Mouse (Mus musculus) liver, adult 2 months (tissue): ENCODE results near the gene Cnpy3. TPM values are rescaled to one million over a fixed set of nuclear protein-coding genes. Genes with fewer than 3 reads are reported as not detected.

Experiments used
- DNase-seq: peaks from one replicate; pipeline ENCODE4 v3.0.0-alpha.2; 2011; ENCODE audit warnings: low read depth, low spot score; ENCODE audit errors: extremely low read depth
- H3K27ac ChIP-seq: fragments of 200-500 bp; replicated peaks from 2 replicates; pipeline ENCODE4 v1.5.1; 2012; ENCODE audit warnings: low read depth, mild to moderate bottlenecking, control low read depth, inconsistent platforms, low read length; ENCODE audit not compliant: insufficient read depth
- H3K27me3 ChIP-seq: fragments of 200-500 bp; 2 replicates; pipeline ENCODE4 v1.6.1; 2012; ENCODE audit warnings: mild to moderate bottlenecking, moderate library complexity, low read length, inconsistent platforms; ENCODE audit not compliant: control insufficient read depth, insufficient read depth
- H3K36me3 ChIP-seq: fragments of 200-500 bp; 2 replicates; pipeline ENCODE4 v1.6.1; 2012; ENCODE audit warnings: low read length, inconsistent platforms; ENCODE audit not compliant: control insufficient read depth, insufficient read depth
- H3K4me1 ChIP-seq: fragments of 200-500 bp; 2 replicates; pipeline ENCODE4 v1.6.1; 2011; ENCODE audit warnings: low read length; ENCODE audit not compliant: control insufficient read depth, insufficient read depth
- H3K4me3 ChIP-seq: fragments of 200-500 bp; 2 replicates; pipeline ENCODE4 v1.5.1; 2011; ENCODE audit warnings: low read depth, mild to moderate bottlenecking, control low read depth, low read length, moderate library complexity; ENCODE audit not compliant: insufficient read depth
- H3K79me2 ChIP-seq: fragments of 200-500 bp; 2 replicates; pipeline ENCODE4 v1.6.1; 2012; ENCODE audit warnings: inconsistent platforms, mild to moderate bottlenecking, low read length, moderate library complexity; ENCODE audit not compliant: control insufficient read depth, insufficient read depth
- H3K9ac ChIP-seq: fragments of 200-500 bp; 2 replicates; pipeline ENCODE4 v1.6.1; 2012; ENCODE audit warnings: low read depth, mild to moderate bottlenecking, control low read depth, inconsistent platforms, low read length
- CTCF ChIP-seq: fragments of 200-500 bp; IDR thresholded peaks from 2 replicates; pipeline ENCODE4 v1.5.1; 2011; ENCODE audit warnings: low read depth, low read length, control low read depth
- POLR2A ChIP-seq: fragments of 200-500 bp; IDR thresholded peaks from 2 replicates; pipeline ENCODE4 v1.6.1; 2011; ENCODE audit warnings: low read length, control low read depth; ENCODE audit not compliant: insufficient read depth; ENCODE audit errors: extremely low read depth
- WGBS: fragments of 180-500 bp; shearing (Covaris S2); methylation state at CpG from one replicate; pipeline ENCODE4 v1.1.7; 2018; 5-methylcytosine and 5-hydroxymethylcytosine counted together
- polyA plus RNA-seq: library from polyadenylated mRNA; depleted of rRNA; stranded (reverse); fragments of >200 nt; gene quantifications from 2 replicates; pipeline ENCODE4 v1.2.3, GENCODE M21; 2012
- total RNA-seq: library from RNA; depleted of rRNA; stranded (reverse); fragments of >200 nt; gene quantifications from 2 replicates; pipeline ENCODE4 v1.2.3, GENCODE M21; 2014

Cnpy3 gene
- total and polyA plus RNA-seq, 2 experiments = 28.6 to 40.7 TPM

DNA sequence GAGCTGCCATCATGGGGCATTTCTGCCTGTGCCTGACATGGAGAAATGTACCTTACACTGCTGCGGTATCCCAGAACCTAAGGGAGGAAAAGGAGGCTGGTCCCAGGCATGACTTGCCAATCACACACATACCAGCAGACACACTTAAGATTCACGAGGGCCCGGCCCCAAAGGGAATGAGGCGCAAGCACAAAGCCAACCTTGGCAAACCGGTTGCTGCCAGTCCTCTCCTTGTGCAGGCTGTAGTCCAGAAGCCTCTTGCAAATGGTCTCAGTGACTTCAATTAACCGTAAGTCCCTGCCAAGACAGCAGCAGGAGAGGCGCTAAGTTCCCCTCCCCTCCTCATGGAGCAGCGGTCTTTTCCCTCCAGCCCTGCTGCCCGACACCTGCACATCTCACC lies 9.0 kb downstream of the Cnpy3 start:
- H3K27ac ChIP-seq = no peak overlapping the region
- no peak for TF ChIP-seq CTCF
- TF ChIP-seq POLR2A = no peak
- no peak for DNase-seq
- H3K4me1 ChIP-seq = no peaks in the 10 kb centered on the region
- peaks cover 4% of the 10 kb centered on the region; the same call in 1 of the 2 replicates for H3K79me2 ChIP-seq
- no peak overlapping the region for H3K4me3 ChIP-seq
- H3K27me3 ChIP-seq = no peaks in the 10 kb centered on the region
- H3K9ac ChIP-seq = no peak overlapping the region
- peaks cover 14% of the 10 kb centered on the region for H3K36me3 ChIP-seq
- 93% methylated on average over 9 of the region's 9 CpGs for WGBS

DNA sequence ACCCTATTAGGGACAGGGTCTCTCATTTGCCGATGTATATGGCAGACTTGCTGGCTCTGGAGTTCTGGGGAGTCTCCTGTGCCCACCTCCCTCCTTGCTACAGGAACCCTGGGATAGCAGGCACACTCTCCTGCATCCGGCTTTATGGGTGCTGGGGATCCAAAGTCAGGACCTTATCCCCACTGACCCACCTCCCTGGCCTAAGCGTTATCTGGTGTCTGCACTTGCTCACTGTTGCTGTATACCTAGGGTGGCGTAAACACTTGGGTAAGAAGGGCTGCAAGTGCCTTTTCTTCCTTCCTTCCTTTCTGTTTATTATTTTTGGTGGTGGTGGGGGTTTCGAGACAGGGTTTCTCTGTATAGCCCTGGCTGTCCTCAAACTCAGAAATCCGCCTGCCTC lies 10.7 kb downstream of the Cnpy3 start:
- H3K4me1 ChIP-seq = peaks cover 2% of the 10 kb centered on the region
- no peaks in the 10 kb centered on the region; the same call in 1 of the 2 replicates for H3K79me2 ChIP-seq
- H3K9ac ChIP-seq = no peak overlapping the region
- no peak for DNase-seq
- WGBS = 94% methylated on average over 6 of the region's 6 CpGs
- H3K36me3 ChIP-seq = peaks cover 9% of the 10 kb centered on the region
- no peak for TF ChIP-seq CTCF
- no peak for TF ChIP-seq POLR2A
- H3K27me3 ChIP-seq = no peaks in the 10 kb centered on the region
- no peak overlapping the region for H3K27ac ChIP-seq
- H3K4me3 ChIP-seq = no peak overlapping the region

- H3K4me1 ChIP-seq = peaks cover 26% of the 10 kb centered on the region
- peak overlapping the region; percentile 16; the same call in 1 of the 2 replicates for H3K4me3 ChIP-seq
- WGBS = 41% methylated on average over 10 of the region's 10 CpGs
- H3K9ac ChIP-seq = peak overlapping the region; percentile 15
- TF ChIP-seq CTCF (peak; percentile 89), POLR2A (no peak)
- H3K27me3 ChIP-seq = no peaks in the 10 kb centered on the region
- H3K27ac ChIP-seq = peak overlapping the region; percentile 86
- peak; percentile 77 for DNase-seq
- H3K36me3 ChIP-seq = no peaks in the 10 kb centered on the region
- H3K79me2 ChIP-seq = no peaks in the 10 kb centered on the region; the same call in 1 of the 2 replicates
Measured at GRCm38 (mm10) chr17:46736160-46736559, 15.9 kb downstream of the Cnpy3 start.

DNA sequence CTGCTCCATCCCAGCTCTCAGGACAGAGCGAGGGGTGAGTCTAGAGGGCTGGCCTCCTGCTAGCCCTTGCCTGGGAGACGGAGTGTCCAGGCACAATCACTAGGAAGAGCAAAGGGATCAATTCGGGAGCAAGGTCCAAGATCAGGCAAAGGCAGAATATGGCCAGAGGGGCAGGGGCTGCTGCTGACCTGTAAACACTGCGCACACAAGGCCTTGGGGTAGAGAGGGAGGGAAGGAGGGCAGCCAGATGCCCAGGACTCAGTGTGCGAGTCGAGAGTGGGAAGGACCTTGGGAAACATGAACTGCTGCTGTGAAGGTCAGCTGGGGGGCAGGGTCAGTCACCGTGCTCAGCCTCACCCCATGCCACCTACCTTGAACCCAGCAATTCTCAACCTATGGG lies 16.7 kb downstream of the Cnpy3 start:
- no peaks in the 10 kb centered on the region for H3K27me3 ChIP-seq
- H3K79me2 ChIP-seq = no peaks in the 10 kb centered on the region
- peak overlapping the region; percentile 33 for H3K9ac ChIP-seq
- H3K4me1 ChIP-seq = peaks cover 26% of the 10 kb centered on the region
- TF ChIP-seq CTCF = no peak
- peak; percentile 42; the same call in 1 of the 2 replicates for TF ChIP-seq POLR2A
- DNase-seq = peak; percentile 100
- H3K27ac ChIP-seq = peak overlapping the region; percentile 87
- 21% methylated on average over 7 of the region's 7 CpGs for WGBS
- no peak overlapping the region for H3K4me3 ChIP-seq
- no peaks in the 10 kb centered on the region for H3K36me3 ChIP-seq

DNA sequence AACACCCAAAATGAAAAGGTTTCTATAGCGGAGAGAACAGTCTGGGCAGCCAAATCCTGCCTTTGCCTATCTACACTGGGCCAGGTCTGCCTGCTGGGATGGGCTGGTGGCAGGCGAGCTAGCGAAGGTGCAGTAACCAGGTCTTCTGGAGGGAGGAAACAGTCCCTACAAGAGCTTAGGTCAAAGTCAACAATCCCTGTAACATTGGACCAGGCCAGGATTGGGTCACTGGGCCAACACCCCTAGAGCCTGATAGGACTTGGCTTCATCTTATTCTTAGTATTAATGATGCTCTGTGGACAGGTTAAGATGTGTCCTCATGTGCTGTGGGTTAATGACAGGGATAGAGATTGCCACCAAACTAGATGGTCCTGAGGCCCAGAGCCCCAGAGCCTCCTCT lies 18.0 kb downstream of the Cnpy3 start:
- peak overlapping the region; percentile 87 for H3K27ac ChIP-seq
- 0 out of 2 replicates have a peak, but pooled peaks have one; percentile 36 for TF ChIP-seq POLR2A
- no peak for TF ChIP-seq CTCF
- peak; percentile 95 for DNase-seq
- H3K36me3 ChIP-seq = no peaks in the 10 kb centered on the region
- WGBS = 42% methylated on average over 3 of the region's 3 CpGs
- H3K4me3 ChIP-seq = no peak overlapping the region
- H3K27me3 ChIP-seq = no peaks in the 10 kb centered on the region
- peaks cover 31% of the 10 kb centered on the region for H3K4me1 ChIP-seq
- peak overlapping the region; percentile 49 for H3K9ac ChIP-seq
- H3K79me2 ChIP-seq = no peaks in the 10 kb centered on the region

GRCm38 (mm10) chr17:46728904-46729318 lies 23.1 kb downstream of the Cnpy3 start, which contains the start of gene Gnmt:
TSS of gene Gnmt (minus strand) at chr17:46729168.
- DNase-seq = peak; percentile 94
- Histone ChIP-seq H3K9ac (peak within 1 kb of the TSS; percentile 93), H3K36me3 (peaks cover 10% of the 10 kb centered on the region), H3K79me2 (no peaks in the 10 kb centered on the region), H3K4me1 (peaks cover 15% of the 10 kb centered on the region), H3K27me3 (no peaks in the 10 kb centered on the region), H3K27ac (peak within 1 kb of the TSS; percentile 98), H3K4me3 (peak within 1 kb of the TSS; percentile 83)
- TF ChIP-seq POLR2A (peak; percentile 99), CTCF (no peak)
- 16% methylated on average over 24 of the region's 24 CpGs for WGBS
